Mouse (Mus musculus) testis, adult 2 months (tissue): Measurements from ENCODE around the gene Gm10424. TPM values are rescaled to one million over a fixed set of nuclear protein-coding genes. Genes with fewer than 3 reads are reported as not detected.
"Not testable (repeated sequence)": the region's sequence is repeated elsewhere in the genome, so short reads cannot be mapped to it uniquely, and the experiment has no call there.

Experiments
- H3K27ac ChIP-seq: fragments of 200-500 bp; 2 replicates; pipeline ENCODE4 v1.5.1; 2012; ENCODE audit warnings: low read depth, low read length; ENCODE audit not compliant: control insufficient read depth, insufficient read depth
- H3K27me3 ChIP-seq: fragments of 200-500 bp; 2 replicates; pipeline ENCODE4 v1.6.1; 2012; ENCODE audit warnings: mild to moderate bottlenecking, low read length, moderate library complexity; ENCODE audit not compliant: control insufficient read depth, insufficient read depth
- H3K36me3 ChIP-seq: fragments of 200-500 bp; 2 replicates; pipeline ENCODE4 v1.6.1; 2012; ENCODE audit warnings: mild to moderate bottlenecking, low read length; ENCODE audit not compliant: control insufficient read depth, insufficient read depth
- H3K4me1 ChIP-seq: fragments of 200-500 bp; 2 replicates; pipeline ENCODE4 v1.6.1; 2012; ENCODE audit warnings: low read length; ENCODE audit not compliant: control insufficient read depth, insufficient read depth
- H3K4me3 ChIP-seq: fragments of 200-500 bp; 2 replicates; pipeline ENCODE4 v1.5.1; 2012; ENCODE audit warnings: low read depth, mild to moderate bottlenecking, low read length, moderate library complexity, mixed read lengths; ENCODE audit not compliant: control insufficient read depth
- polyA plus RNA-seq: library from polyadenylated mRNA; depleted of rRNA; stranded (reverse); fragments of >200 nt; gene quantifications from 2 replicates; pipeline ENCODE4 v1.2.3, GENCODE M21; 2012; rRNA removed

Gene Gm10424
- polyA plus RNA-seq: not detected in 2 replicates

- H3K36me3 ChIP-seq, H3K4me3 ChIP-seq, H3K27me3 ChIP-seq, H3K27ac ChIP-seq, H3K4me1 ChIP-seq: not testable (repeated sequence)
Observed at GRCm38 (mm10) chr5:95272668-95273067, at the start of gene Gm10424. TSS of gene Gm10424 (minus strand) at chr5:95272768.

- H3K27me3 ChIP-seq, H3K36me3 ChIP-seq: not testable (repeated sequence)
Observed at GRCm38 (mm10) chr5:95305611-95306010, 33.0 kb upstream of the Gm10424 start, which contains the start of gene Gm3259. TSS of gene Gm3259 (plus strand) at chr5:95305911.

More at GRCm38 (mm10) chr5:95305611-95306010, 33.0 kb upstream of the Gm10424 start, which contains the start of gene Gm3259:
- H3K4me3 ChIP-seq, H3K27ac ChIP-seq, H3K4me1 ChIP-seq: not testable (repeated sequence)

Other genes with a start within 250 kb of the Gm10424 start
- gene Gm7942, start 165.8 kb downstream of the Gm10424 start, polyA plus RNA-seq: not detected in 2 replicates
- gene Gm16513, start 90.1 kb downstream of the Gm10424 start, polyA plus RNA-seq: 0.06 and 0.07 TPM in 2 replicates
- gene Gm3259, start 33.1 kb upstream of the Gm10424 start, polyA plus RNA-seq: not detected in 2 replicates
- not detected in 2 replicates for gene D5Ertd577e, start 184.0 kb upstream of the Gm10424 start, polyA plus RNA-seq
- gene Gm3286, start 238.0 kb upstream of the Gm10424 start, polyA plus RNA-seq: not detected in 2 replicates